Mouse (Mus musculus) lung, postnatal 36 days (tissue): ENCODE data around the gene Pkig.

Experiments
- DNase-seq: peaks from one replicate; pipeline ENCODE4 v3.0.0; 2022; ENCODE audit warnings: mixed read lengths

The Pkig gene

GRCm38 (mm10) chr2:163712473-163712872 is 54.3 kb downstream of the Pkig start:
- no peak for DNase-seq

GRCm38 (mm10) chr2:163712874-163713273 is 54.7 kb downstream of the Pkig start:
- no peak for DNase-seq

- DNase-seq: no peak
These were observed 55.2 kb downstream of the Pkig start for GRCm38 (mm10) chr2:163713340-163713739.

- DNase-seq: peak; percentile 49
These were observed 58.3 kb downstream of the Pkig start for GRCm38 (mm10) chr2:163716448-163716847.

- no peak for DNase-seq
These were observed 58.7 kb downstream of the Pkig start for GRCm38 (mm10) chr2:163716853-163717252.

- DNase-seq: no peak
These were observed 60.3 kb downstream of the Pkig start for GRCm38 (mm10) chr2:163718526-163718925.

- DNase-seq: peak; percentile 86
These were observed 60.9 kb downstream of the Pkig start for GRCm38 (mm10) chr2:163718951-163719603.

GRCm38 (mm10) chr2:163719616-163720015 is 61.4 kb downstream of the Pkig start:
- no peak for DNase-seq

- DNase-seq: no peak
These were observed 64.4 kb downstream of the Pkig start for GRCm38 (mm10) chr2:163722550-163722949.

GRCm38 (mm10) chr2:163726766-163727393 is 68.7 kb downstream of the Pkig start:
- no peak for DNase-seq

- no peak for DNase-seq
These were observed 70.1 kb downstream of the Pkig start for GRCm38 (mm10) chr2:163728300-163728699.

GRCm38 (mm10) chr2:163732021-163732420 is 73.8 kb downstream of the Pkig start:
- no peak for DNase-seq

- DNase-seq: no peak
These were observed 77.0 kb downstream of the Pkig start for GRCm38 (mm10) chr2:163735163-163735562.

- peak; percentile 69 for DNase-seq
These were observed 77.8 kb downstream of the Pkig start for GRCm38 (mm10) chr2:163735980-163736379.

GRCm38 (mm10) chr2:163742656-163743055 is 84.5 kb downstream of the Pkig start:
- DNase-seq: no peak

- DNase-seq: peak; percentile 35
These were observed 85.2 kb downstream of the Pkig start for GRCm38 (mm10) chr2:163743357-163743756.

GRCm38 (mm10) chr2:163744801-163745570 is 86.8 kb downstream of the Pkig start:
- DNase-seq: no peak

- peak; percentile 66 for DNase-seq
These were observed 91.7 kb downstream of the Pkig start, which contains the start of gene Ada for GRCm38 (mm10) chr2:163749647-163750611. TSS of gene Ada (minus strand) at chr2:163750239.

- DNase-seq: no peak
These were observed 96.0 kb downstream of the Pkig start for GRCm38 (mm10) chr2:163754228-163754627.

- DNase-seq: peak; percentile 52
These were observed 98.5 kb downstream of the Pkig start for GRCm38 (mm10) chr2:163756723-163757122.

- DNase-seq: no peak
These were observed 100.0 kb downstream of the Pkig start for GRCm38 (mm10) chr2:163758146-163758545.

GRCm38 (mm10) chr2:163760589-163760988 is 102.4 kb downstream of the Pkig start:
- no peak for DNase-seq

GRCm38 (mm10) chr2:163761402-163761801 is 103.2 kb downstream of the Pkig start:
- DNase-seq: no peak
